Mouse (Mus musculus) liver, adult 2 months (tissue): ENCODE measurements around the gene Pigl. TPM values are rescaled to one million over a fixed set of nuclear protein-coding genes. Genes with fewer than 3 reads are reported as not detected.

ENCODE experiments used
- DNase-seq: peaks from one replicate; pipeline ENCODE4 v3.0.0-alpha.2; 2011; ENCODE audit warnings: low read depth, low spot score; ENCODE audit errors: extremely low read depth
- H3K27ac ChIP-seq: fragments of 200-500 bp; replicated peaks from 2 replicates; pipeline ENCODE4 v1.5.1; 2012; ENCODE audit warnings: low read depth, mild to moderate bottlenecking, control low read depth, inconsistent platforms, low read length; ENCODE audit not compliant: insufficient read depth
- H3K27me3 ChIP-seq: fragments of 200-500 bp; 2 replicates; pipeline ENCODE4 v1.6.1; 2012; ENCODE audit warnings: mild to moderate bottlenecking, moderate library complexity, low read length, inconsistent platforms; ENCODE audit not compliant: control insufficient read depth, insufficient read depth
- H3K36me3 ChIP-seq: fragments of 200-500 bp; 2 replicates; pipeline ENCODE4 v1.6.1; 2012; ENCODE audit warnings: low read length, inconsistent platforms; ENCODE audit not compliant: control insufficient read depth, insufficient read depth
- H3K4me1 ChIP-seq: fragments of 200-500 bp; 2 replicates; pipeline ENCODE4 v1.6.1; 2011; ENCODE audit warnings: low read length; ENCODE audit not compliant: control insufficient read depth, insufficient read depth
- H3K4me3 ChIP-seq: fragments of 200-500 bp; 2 replicates; pipeline ENCODE4 v1.5.1; 2011; ENCODE audit warnings: low read depth, mild to moderate bottlenecking, control low read depth, low read length, moderate library complexity; ENCODE audit not compliant: insufficient read depth
- H3K79me2 ChIP-seq: fragments of 200-500 bp; 2 replicates; pipeline ENCODE4 v1.6.1; 2012; ENCODE audit warnings: inconsistent platforms, mild to moderate bottlenecking, low read length, moderate library complexity; ENCODE audit not compliant: control insufficient read depth, insufficient read depth
- H3K9ac ChIP-seq: fragments of 200-500 bp; 2 replicates; pipeline ENCODE4 v1.6.1; 2012; ENCODE audit warnings: low read depth, mild to moderate bottlenecking, control low read depth, inconsistent platforms, low read length
- CTCF ChIP-seq: fragments of 200-500 bp; IDR thresholded peaks from 2 replicates; pipeline ENCODE4 v1.5.1; 2011; ENCODE audit warnings: low read depth, low read length, control low read depth
- POLR2A ChIP-seq: fragments of 200-500 bp; IDR thresholded peaks from 2 replicates; pipeline ENCODE4 v1.6.1; 2011; ENCODE audit warnings: low read length, control low read depth; ENCODE audit not compliant: insufficient read depth; ENCODE audit errors: extremely low read depth
- WGBS: fragments of 180-500 bp; shearing (Covaris S2); methylation state at CpG from one replicate; pipeline ENCODE4 v1.1.7; 2018; 5-methylcytosine and 5-hydroxymethylcytosine counted together
- polyA plus RNA-seq: library from polyadenylated mRNA; depleted of rRNA; stranded (reverse); fragments of >200 nt; gene quantifications from 2 replicates; pipeline ENCODE4 v1.2.3, GENCODE M21; 2012
- total RNA-seq: library from RNA; depleted of rRNA; stranded (reverse); fragments of >200 nt; gene quantifications from 2 replicates; pipeline ENCODE4 v1.2.3, GENCODE M21; 2014

The Pigl gene
- total and polyA plus RNA-seq, 2 experiments, result 1.5 to 3.6 TPM

GRCm38 (mm10) chr11:62427105-62427504 is 31.2 kb upstream of the Pigl start:
- 63% methylated on average over 2 of the region's 3 CpGs for WGBS
- Histone ChIP-seq H3K79me2 (peaks cover 15% of the 10 kb centered on the region; the same call in 1 of the 2 replicates), H3K9ac (no peak overlapping the region), H3K36me3 (peaks cover 24% of the 10 kb centered on the region), H3K4me3 (no peak overlapping the region), H3K27me3 (no peaks in the 10 kb centered on the region), H3K4me1 (peaks cover 10% of the 10 kb centered on the region), H3K27ac (no peak overlapping the region)
- DNase-seq, result no peak
- TF ChIP-seq POLR2A (no peak), CTCF (peak; percentile 62; the same call in 1 of the 2 replicates)

GRCm38 (mm10) chr11:62432211-62432610 is 26.0 kb upstream of the Pigl start:
- Histone ChIP-seq H3K27me3 (no peaks in the 10 kb centered on the region), H3K36me3 (peaks cover 20% of the 10 kb centered on the region), H3K4me3 (no peak overlapping the region), H3K4me1 (peaks cover 22% of the 10 kb centered on the region), H3K9ac (no peak overlapping the region), H3K79me2 (peaks cover 16% of the 10 kb centered on the region; the same call in 1 of the 2 replicates), H3K27ac (peak overlapping the region; percentile 58)
- TF ChIP-seq POLR2A (no peak), CTCF (no peak)
- WGBS, result 91% methylated on average over 2 of the region's 2 CpGs
- DNase-seq, result no peak

- Histone ChIP-seq H3K4me1 (peaks cover 10% of the 10 kb centered on the region; the same call in 1 of the 2 replicates), H3K79me2 (peaks cover 33% of the 10 kb centered on the region), H3K27ac (peak overlapping the region; percentile 82), H3K9ac (no peak overlapping the region), H3K27me3 (no peaks in the 10 kb centered on the region), H3K36me3 (peaks cover 5% of the 10 kb centered on the region; the same call in 1 of the 2 replicates), H3K4me3 (no peak overlapping the region)
- 60% methylated on average over 9 of the region's 9 CpGs for WGBS
- no peak for TF ChIP-seq CTCF
- no peak for TF ChIP-seq POLR2A
- DNase-seq, result peak; percentile 78
Observed at GRCm38 (mm10) chr11:62440670-62441315, 17.5 kb upstream of the Pigl start.

- DNase-seq, result no peak
- no peak overlapping the region for H3K4me3 ChIP-seq
- TF ChIP-seq CTCF (no peak), POLR2A (no peak)
- 82% methylated on average over 3 of the region's 3 CpGs for WGBS
- H3K36me3 ChIP-seq, result peaks cover 10% of the 10 kb centered on the region
- peaks cover 7% of the 10 kb centered on the region; the same call in 1 of the 2 replicates for H3K4me1 ChIP-seq
- H3K27me3 ChIP-seq, result no peaks in the 10 kb centered on the region
- no peak overlapping the region for H3K27ac ChIP-seq
- no peak overlapping the region for H3K9ac ChIP-seq
- H3K79me2 ChIP-seq, result peaks cover 36% of the 10 kb centered on the region
Observed at GRCm38 (mm10) chr11:62445799-62446198, 12.5 kb upstream of the Pigl start.

- no peak for TF ChIP-seq CTCF
- TF ChIP-seq POLR2A, result no peak
- Histone ChIP-seq H3K4me3 (no peak overlapping the region), H3K27me3 (no peaks in the 10 kb centered on the region), H3K4me1 (peaks cover 10% of the 10 kb centered on the region; the same call in 1 of the 2 replicates), H3K27ac (no peak overlapping the region), H3K9ac (0 out of 2 replicates have a peak overlapping the region, but pooled peaks have one; percentile 56), H3K36me3 (peaks cover 14% of the 10 kb centered on the region), H3K79me2 (peaks cover 34% of the 10 kb centered on the region)
- 74% methylated on average over 6 of the region's 6 CpGs for WGBS
- no peak for DNase-seq
Observed at GRCm38 (mm10) chr11:62448971-62449370, 9.3 kb upstream of the Pigl start.

- no peak overlapping the region for H3K9ac ChIP-seq
- TF ChIP-seq POLR2A (no peak), CTCF (no peak)
- no peaks in the 10 kb centered on the region for H3K27me3 ChIP-seq
- H3K27ac ChIP-seq, result no peak overlapping the region
- peaks cover 12% of the 10 kb centered on the region; the same call in 1 of the 2 replicates for H3K4me1 ChIP-seq
- DNase-seq, result no peak
- peaks cover 20% of the 10 kb centered on the region; the same call in 1 of the 2 replicates for H3K79me2 ChIP-seq
- peaks cover 5% of the 10 kb centered on the region for H3K36me3 ChIP-seq
- 19% methylated on average over 1 of the region's 1 CpGs for WGBS
- no peak overlapping the region for H3K4me3 ChIP-seq
Observed at GRCm38 (mm10) chr11:62455193-62455592, 3.1 kb upstream of the Pigl start.
